Mouse (Mus musculus): ENCODE data around the gene Slc17a1. TPM values are rescaled to one million over a fixed set of nuclear protein-coding genes. Genes with fewer than 3 reads are reported as not detected.

The Slc17a1 gene
- total RNA-seq (2021) = not detected
- long read RNA-seq, experiment 1 = 0 reads
- long read RNA-seq, experiment 2 = 0 reads

DNA sequence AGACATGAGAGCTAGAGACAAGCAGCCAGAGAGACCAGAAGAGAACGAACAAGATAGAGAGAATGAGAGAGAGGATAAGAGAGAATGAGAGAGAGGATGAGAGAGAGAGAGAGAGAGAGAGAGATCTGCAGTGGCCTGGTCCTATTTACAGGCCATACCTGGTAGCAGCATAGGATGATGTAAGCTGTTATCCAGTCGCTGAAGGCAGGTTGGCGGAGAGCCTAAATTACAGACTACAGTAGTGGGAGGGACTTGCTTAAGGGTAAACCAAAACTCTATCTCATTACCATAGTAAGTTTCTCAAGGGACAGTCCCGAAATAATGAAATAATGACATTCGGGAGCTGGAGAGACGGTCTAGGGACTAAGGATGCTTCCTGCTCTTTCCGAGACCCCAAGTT is at the start of gene Slc17a1:
Slc17a1 (plus strand) TSS at position 346 of the 400 bp plus-strand sequence.
- DNase-seq (ENCODE audit: low spot score) = no peak

DNA sequence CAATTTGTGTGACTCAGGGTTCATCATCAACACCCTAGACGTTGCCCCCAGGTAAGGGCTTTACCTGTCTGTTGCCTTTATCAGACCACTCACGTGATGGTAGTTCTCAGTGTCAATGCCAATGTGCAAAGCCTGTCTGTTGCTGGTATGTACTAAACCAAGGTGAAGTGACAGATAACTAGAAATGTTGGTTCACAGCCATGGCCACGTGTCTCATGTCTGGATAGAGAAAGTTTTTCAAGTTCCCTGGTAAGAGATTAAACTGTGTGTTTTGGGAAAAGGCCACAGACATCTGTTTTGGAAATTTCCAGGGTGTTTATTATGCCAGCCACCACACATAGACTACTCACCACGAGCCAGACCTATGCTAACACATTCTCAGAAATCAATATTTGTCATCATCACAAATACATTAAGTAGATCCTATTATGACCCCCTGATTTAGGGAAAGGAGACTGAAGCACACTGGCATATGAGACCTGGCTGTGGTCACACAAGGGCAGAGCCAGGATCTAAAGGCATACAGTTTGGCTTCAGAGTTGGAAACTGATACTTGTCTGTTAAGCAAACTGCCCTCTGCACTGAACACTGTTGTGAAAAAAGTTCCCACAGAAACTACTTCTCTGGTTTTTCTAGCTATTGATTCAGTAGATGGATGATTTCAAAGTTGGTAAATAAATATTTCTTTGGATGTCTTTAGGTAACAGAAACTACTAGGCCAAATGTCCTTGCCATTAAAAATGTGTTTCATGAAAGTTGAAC is 47.2 kb upstream of the Slc17a1 start:
- no peak for DNase-seq (ENCODE audit: low spot score)

DNA sequence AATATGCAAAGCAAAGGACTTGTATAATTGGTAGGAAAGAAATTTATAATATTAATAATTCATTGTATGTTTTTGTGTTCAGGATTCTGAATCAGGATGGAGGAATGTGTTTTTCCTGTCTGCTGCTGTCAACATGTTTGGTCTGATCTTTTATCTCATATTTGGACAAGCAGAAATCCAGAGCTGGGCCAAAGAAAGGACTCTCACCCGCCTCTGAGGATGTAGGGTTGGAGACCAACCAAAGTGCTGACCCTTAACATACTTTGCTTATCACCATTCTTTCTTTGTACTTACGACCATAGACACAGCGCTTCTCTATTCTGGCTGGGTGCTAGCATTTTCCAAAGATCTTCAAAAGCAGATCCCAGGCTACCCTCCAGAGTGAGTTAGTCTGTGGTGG is 45.3 kb upstream of the Slc17a1 start:
- DNase-seq (ENCODE audit: low spot score) = no peak

DNA sequence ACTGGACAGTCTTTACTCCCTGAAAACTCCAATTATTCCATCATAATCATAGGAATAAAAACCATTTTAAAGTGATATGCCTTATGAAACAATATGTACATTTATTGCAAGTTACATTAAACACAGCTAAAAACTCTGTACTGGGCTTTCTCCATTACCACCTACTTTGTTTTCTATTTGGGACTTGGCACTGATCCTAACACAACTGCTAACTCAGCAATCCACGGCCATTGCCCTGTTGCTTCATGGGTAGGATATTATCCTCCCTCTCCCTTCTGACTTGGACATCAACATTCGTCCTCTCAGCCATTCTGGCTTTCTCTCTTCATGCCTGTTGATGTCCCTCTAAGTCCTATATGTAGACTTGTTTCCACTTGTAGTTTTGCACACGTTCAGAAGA is 40.9 kb upstream of the Slc17a1 start:
- no peak for DNase-seq (ENCODE audit: low spot score)

DNA sequence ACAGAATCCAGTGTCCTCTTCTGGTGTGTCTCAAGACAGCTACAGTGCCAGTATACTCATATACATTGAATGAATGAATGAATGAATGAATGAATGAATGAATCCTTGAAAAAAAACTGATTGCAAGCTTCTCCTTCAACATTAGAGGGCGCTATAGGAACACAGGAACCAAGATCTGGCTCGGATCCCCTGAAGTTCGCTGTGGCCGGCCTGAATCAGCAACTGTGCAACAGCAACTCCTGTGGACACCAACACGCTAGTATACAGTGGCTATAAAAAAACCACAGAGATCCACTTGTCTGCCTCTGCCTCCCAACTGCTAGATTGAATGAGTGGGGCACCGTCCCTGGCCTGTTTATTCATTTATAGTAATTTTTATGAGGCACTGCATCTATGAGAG is 34.5 kb upstream of the Slc17a1 start:
- DNase-seq (ENCODE audit: low spot score) = peak; percentile 29

DNA sequence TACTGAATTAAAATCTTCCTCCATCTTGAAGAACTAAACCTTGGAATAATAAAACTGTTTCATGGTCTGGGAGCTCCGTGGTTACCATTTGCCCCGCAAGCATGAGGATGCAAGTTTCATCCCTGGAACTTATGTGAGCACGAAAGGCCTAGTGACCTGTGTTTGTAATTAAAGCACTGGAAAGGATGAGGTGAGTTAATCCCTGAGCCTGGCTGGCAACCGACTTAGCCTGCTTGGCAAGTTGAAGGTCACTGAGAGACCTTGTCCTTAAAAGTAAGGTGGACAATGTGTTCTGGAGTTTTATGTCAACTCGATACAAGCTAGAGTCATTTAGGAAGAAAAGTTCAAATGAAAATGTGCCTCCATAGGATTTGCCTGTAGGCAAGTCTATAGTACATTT is 32.7 kb upstream of the Slc17a1 start:
- DNase-seq (ENCODE audit: low spot score) = no peak

DNA sequence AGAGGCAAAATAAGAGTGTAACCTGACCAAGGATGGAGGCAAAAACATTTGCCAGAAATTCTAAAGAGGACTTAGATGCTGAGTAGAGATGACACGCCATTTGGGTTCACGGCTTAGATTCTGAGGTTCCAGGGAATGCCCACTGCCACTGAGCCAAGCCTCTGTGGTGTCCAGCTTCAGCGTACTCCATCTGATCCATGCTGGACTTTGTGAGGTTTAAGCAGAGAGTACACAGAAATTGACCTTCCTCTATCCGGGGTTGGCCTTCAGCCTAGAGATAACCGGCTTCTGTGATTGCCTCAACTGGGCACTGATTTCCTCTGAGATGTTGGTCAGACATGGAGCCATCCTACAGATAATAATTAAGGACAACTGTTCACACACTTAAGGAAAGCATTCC is 30.9 kb upstream of the Slc17a1 start:
- DNase-seq (ENCODE audit: low spot score) = no peak

DNA sequence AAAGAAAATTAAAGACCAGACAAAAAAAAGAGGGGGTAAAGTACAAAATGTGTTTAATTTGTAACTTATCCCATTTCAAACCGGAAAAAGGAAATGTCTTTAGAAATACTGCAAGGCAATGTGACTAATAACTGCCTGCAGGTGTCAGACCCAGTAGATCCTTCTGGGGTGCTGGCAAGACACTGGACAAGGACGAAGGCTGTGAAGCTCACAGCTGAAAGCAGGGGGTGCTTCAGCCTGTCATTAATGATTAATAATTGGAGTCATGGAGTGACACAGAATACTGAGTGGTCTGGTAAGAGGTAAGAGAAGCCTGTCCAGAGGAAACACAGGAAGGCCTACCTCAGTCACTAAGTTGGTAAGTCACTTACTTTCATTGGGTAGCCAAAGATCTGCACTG is 28.2 kb upstream of the Slc17a1 start, which contains the start of gene Slc17a3:
Slc17a3 (plus strand) TSS at position 127 of the 400 bp plus-strand sequence.
- no peak for DNase-seq (ENCODE audit: low spot score)

DNA sequence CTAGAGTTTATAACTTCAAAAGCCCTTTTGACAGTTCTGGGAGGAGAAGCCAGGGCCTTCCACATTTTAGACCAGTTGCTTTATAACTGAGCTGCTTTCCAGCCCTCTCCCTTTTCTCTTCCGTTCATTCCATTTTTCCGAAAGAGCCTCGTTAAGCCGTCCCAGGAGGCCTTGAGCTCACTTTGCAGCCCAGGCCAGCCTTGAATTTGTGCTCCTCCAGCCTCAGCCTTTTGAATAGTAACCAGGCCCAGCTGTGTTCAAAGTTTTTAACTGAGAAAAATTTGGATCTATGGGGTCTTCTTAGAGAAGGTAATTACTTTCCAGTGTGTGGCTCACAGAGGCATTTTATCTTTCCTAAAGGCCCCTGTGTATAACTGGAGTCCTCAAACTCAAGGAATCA is 21.7 kb upstream of the Slc17a1 start:
- peak; percentile 6 for DNase-seq (ENCODE audit: low spot score)

DNA sequence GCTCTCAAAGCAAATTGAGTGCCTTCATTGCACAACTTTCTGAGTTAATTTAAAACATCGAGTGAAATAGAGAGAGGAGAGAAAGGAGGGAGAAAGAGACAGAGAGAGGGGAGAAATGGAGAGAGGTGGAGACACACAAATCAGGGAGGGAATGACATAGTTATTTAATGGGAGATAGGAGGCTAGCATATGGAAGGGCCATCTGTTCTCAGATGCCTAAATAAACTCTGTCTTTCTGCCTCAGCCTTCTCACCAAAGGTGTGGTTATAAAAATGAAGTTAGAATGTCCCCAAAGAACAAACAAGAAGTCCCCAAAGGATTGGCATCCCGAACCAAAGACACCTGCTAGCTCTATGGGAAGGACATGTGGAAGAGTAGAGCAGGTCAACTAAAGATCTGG is 18.3 kb upstream of the Slc17a1 start:
- DNase-seq (ENCODE audit: low spot score) = no peak

DNA sequence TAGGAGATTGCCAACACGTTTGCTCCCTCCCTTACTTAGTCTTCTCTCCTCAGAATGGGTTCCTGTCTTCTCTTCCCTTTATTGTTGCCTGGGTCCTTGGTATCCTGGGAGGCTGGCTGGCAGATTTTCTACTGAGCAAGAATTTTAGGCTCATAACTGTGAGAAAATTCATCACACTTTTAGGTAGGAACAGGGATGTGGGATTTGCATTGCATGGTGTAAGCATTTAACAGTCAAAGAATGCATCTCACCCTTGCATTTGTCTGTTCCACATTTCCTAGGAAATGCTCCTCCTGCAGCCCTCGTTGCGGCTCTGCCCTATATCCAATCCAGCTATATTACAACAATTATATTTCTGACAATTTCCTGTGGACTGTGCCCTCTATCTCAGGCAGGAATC is 11.1 kb upstream of the Slc17a1 start:
- DNase-seq (ENCODE audit: low spot score) = no peak

DNA sequence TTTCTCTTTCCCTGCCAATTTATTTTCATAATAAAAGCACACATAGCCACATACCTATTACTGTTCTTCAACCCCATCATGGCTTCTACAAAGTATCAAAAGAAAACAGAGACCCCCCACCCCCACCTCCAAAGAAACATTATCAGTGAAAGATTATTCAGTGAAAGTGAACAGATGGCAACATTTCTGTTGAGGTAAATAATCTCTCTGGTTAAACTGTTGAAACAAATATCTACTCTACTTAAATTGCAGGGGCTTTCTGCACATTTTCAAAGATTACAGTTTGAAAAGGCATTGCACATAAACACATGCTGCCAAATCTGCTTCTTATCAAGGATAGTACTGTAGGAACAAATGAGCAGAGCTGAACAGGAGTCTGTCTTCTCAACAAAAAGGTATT is 5.7 kb upstream of the Slc17a1 start:
- no peak for DNase-seq (ENCODE audit: low spot score)

DNA sequence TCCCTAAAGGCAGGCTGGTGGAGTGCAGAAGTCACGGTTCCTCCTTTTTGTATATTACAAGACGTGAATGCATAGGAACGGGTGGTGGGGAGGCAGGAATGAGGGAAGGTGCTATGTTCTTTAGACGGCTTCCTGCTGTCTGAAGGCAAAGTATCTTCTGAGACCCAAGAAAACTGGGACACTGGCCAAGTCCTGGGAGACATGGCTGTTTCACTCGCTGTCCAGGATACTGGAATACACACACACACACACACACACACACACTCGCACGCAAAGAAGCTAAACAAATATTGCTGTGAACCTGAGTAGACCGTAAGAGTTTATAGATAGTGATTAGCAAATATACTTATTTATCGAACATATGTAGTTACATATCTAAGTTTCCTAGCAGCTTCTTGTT is 2.8 kb upstream of the Slc17a1 start:
- DNase-seq (ENCODE audit: low spot score) = no peak

DNA sequence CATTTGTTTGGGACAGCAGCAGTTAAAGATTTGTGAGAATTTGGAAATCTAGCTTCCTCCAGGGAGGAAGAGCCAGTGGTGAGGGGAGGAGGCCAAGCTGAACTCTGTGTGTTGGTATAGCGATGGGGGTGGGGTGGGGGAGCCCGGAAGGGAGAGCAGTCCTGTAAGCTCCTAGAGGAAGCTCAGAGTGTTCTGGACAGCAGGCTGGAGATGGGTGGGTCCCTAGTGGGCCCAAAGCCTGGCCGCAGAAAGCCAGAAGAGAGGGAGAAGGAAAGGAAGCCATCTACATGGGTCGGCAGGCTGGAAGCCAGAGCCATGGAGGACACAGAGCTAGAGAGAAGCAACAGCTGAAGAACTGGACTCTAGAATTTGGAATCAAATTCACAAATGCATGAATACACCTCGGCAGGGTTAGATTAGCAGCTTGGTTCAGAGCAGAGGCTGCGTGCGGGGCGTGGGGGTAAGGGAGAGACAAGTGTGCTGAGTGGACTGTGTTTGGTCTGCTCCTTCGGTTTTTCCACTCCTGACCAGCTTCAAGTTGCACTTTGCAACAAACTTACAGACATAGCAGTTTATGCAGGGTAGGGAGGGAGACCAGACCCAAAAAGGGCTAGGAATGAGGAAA is 1.4 kb upstream of the Slc17a1 start:
- no peak for DNase-seq (ENCODE audit: low spot score)

DNA sequence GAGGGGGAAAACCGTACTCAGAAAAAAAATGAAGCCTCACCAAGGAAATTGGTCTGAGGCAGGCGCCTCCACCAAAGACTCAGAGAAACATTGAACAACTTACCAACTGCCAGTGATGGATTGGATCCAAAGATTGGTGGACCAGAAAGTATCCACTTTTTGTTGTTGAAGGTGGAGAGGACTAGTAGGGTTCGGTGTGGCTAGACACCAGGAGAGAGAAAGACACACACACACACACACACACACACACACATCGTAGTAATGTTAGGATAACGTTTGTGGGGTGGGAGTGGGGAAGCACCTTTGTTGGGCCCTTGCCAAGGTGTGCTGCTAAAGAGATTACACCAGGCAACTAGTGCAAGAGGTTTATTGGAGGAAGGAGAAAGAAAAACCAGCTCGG is 550 bp upstream of the Slc17a1 start:
- no peak for DNase-seq (ENCODE audit: low spot score)

DNA sequence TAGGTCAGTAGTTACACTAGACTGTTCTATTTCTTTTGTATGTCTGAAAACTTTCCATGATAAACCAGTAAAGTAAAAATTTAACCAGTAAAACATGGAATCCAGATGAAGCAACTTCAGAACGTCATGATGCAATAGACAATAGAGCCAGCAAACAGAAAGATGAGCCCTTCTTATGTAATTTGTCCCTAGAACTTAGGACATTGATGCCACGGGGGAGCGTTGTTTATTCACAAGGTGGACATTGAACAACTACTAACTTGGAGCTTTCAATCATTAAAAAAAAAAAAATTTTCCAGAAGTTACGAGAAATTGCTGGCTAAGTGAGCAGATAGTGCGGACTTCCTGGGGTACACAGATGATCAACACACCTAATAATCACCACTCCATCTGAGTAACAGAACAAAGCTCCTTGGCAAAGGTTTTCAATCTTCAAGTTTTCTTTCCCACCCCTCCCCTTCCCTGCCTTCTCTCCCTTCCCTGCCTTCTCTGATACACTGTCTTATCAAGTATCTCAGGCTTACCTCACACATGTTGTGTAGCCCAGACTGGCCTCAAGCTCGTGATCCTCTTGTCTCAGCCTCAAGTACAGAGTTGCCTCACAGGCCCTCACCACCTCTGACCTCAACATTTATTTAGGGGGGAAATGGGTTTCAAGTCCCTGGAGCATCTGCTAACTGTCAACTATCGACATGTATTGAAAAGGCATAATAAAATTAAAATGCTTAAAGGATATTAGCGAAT is 1.4 kb downstream of the Slc17a1 start:
- peak; percentile 4 for DNase-seq (ENCODE audit: low spot score)

DNA sequence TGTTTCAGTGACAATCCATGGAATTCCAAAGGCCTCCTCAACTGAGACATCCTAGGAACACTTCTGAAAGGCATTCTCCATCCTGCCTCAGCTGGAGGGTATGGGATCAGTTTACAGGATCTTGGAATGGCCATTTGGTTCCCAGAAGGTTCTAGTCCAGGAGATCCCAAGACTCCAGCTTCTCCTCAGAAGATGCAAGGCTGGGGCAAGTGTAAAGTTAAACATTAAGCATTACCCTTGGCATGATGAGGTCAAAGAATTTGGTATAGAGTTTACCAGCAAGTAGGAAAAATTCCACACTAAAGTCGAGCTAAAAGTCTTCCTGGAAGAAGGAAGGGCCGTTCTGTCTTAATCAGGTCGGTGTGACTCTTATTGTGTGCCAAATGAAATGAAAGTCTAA is 2.4 kb downstream of the Slc17a1 start:
- DNase-seq (ENCODE audit: low spot score) = no peak

DNA sequence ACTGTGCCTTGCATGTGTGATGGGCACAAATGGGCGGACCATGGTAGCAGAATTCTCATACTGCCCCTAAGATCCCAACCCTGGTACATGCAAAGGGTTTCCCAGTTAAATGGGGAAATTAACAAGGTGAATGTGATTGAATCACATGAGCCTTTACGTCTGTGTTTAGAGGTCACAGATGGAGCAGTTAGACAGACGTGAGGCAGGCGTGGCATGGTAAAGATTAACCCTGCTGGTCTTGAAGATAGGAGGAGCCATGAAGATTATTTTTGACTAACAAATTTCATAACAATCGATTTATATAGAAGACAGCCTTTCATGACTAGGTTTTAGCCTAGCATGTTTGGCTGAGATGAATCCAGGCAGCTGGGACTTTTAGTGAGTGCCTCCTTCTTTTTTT is 5.6 kb downstream of the Slc17a1 start:
- no peak for DNase-seq (ENCODE audit: low spot score)

DNA sequence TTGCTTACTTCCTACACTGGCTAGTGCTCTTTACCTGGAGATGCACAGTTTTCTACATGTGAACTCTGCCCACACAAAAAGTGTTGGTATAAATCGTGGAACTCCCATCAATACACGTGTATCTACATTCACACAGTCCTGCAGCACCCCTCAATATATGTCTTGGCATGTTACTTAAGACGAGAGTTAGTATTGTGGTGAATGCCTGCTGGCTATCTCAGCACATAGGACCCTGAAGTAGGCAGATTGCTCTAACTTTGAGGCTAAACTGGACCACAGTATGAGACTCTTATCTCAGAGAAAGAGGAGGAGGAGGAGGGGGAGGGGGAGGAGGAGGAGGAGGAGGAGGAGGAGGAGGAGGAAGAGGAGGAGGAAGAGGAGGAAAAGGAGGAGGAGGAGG is 11.6 kb downstream of the Slc17a1 start:
- no peak for DNase-seq (ENCODE audit: low spot score)

DNA sequence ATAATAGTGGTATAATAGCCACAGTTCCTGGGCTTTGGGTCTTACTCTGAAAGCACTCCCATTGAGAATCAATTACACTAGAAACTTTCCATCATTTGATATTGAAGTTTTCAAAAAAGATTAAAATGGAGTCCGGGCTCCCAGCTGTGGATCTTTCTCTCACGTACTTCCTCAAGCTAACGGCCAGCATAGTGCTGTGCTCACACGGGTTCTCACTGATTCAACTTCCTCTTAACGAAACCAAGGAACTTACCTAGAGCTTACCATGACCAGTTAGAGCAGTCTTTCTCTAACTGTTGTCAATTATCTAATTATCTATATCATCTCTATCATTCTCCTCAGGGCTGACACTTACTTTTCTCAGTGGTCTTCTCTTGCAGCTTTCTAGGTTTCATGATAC is 12.1 kb downstream of the Slc17a1 start:
- DNase-seq (ENCODE audit: low spot score) = no peak

DNA sequence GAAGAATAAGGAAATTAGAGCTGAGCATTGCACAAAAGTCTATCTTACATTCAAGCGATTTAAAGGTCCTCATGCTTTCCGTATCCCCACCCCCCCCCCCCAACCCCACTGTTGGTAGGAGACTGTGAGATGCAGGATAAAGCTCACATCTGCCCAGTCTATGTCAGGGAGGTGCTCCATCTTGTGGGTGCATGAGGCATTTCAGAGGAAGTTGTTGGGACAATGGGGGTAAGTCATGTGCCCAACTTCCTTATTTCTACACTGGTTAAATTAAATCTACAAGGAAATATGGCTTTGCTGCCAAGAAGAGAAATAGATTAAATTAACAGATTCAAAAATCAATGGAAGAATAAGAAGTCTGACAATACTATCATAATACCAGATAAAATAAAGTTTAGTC is 18.0 kb downstream of the Slc17a1 start:
- no peak for DNase-seq (ENCODE audit: low spot score)

DNA sequence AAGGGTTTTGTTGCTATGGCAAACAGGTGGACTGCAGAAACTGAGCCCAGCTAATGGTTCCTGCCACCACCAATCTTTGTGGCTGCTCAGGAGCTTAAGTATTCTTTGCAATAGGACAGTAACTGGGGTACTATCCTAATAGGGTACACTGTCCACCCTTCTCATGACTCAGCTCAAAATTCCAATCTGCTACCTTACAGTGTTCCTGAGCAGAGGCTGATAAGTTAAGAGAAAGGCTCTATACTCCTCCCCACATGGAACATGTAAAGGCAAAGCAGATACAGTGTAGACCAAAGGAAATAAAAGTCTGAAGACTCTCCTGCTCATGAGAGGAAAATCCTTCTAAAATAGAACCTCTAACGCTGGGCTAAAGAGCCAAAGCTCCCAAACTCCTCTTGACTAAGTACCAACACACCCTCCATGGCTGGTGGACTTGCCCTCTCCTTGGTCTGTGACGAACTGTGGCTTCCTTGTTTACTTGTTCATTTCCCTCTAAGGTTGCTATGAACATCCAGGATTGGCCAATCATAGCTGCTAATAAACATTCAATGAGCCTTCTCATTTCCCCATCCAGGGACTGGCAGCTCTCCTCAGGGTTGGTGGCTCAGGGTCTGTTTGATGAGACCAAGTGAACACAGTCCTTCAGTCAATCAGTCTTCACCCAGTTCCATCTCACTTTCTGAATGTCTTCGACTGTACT is 19.6 kb downstream of the Slc17a1 start:
- no peak for DNase-seq (ENCODE audit: low spot score)

All from gastrocnemius, adult 18-20 months (tissue).